12 mouse cellular contexts compared by ENCODE assay signal in genomic region chr4:32389107-32389800, GRCm38 (mm10).
DNase-seq lines count a peak whose midpoint lies in the region; ATAC-seq lines count a peak whose summit lies in the region.
"Had no signal": no experiment of that assay in that cellular context is flagged by ENCODE, and none has a peak within 500 bp of the region (broad histone marks: within the 10 kb centered on the region; RNA-seq: fewer than 3 reads in every experiment).

No protein-coding gene starts in this region.

- DNase-seq in left cerebral cortex, postnatal 4 days: peak; percentile 31
- DNase-seq in left cerebral cortex, adult 9 months (ENCODE audit: low spot score in 2 of 2): no peak
- no peak for DNase-seq in embryonic facial prominence, embryonic 10.5 days (ENCODE audit: low spot score)
- DNase-seq in forebrain, embryonic 14.5 days (ENCODE audit: low spot score): peak; percentile 58
- DNase-seq in B cell, adult 2 months: no peak
- DNase-seq in adrenal gland, adult (ENCODE audit: inconsistent age in 2 of 2, low spot score in 1 of 2): no peak
- DNase-seq: heart, adult 11 months; kidney, adult 18-20 months; layer of hippocampus, adult 9-11 months; liver, postnatal 0 days had no signal

- no peaks in the 10 kb centered on the region for H3K27me3 ChIP-seq in embryonic facial prominence, embryonic 10.5 days (replicated peaks; ENCODE audit: low read depth, poor library complexity, severe bottlenecking)
- H3K27me3 ChIP-seq in forebrain, embryonic 14.5 days (replicated peaks; ENCODE audit: control insufficient read depth, insufficient read depth, low read length): no peaks in the 10 kb centered on the region
- H3K27me3 ChIP-seq in midbrain, embryonic 15.5 days (replicated peaks): no peaks in the 10 kb centered on the region

- H3K27ac ChIP-seq in embryonic facial prominence, embryonic 10.5 days (replicated peaks): 0 out of 2 replicates have a peak overlapping the region, but pooled peaks have one; percentile 26
- no peak overlapping the region; the same call in 1 of the 2 replicates for H3K27ac ChIP-seq in forebrain, embryonic 14.5 days (ENCODE audit: low read depth, low read length)
- no peak overlapping the region for H3K27ac ChIP-seq in midbrain, embryonic 15.5 days

- H3K4me3 ChIP-seq in embryonic facial prominence, embryonic 10.5 days: no peak overlapping the region
- no peak overlapping the region for H3K4me3 ChIP-seq in forebrain, embryonic 14.5 days (ENCODE audit: low read depth, low read length)
- H3K4me3 ChIP-seq in midbrain, embryonic 15.5 days: no peak overlapping the region
- H3K4me3 ChIP-seq: myocyte had no signal

- peaks cover 39% of the 10 kb centered on the region for H3K4me1 ChIP-seq in embryonic facial prominence, embryonic 10.5 days
- peaks cover 33% of the 10 kb centered on the region for H3K4me1 ChIP-seq in forebrain, embryonic 14.5 days (ENCODE audit: control insufficient read depth, insufficient read depth, low read length)
- H3K4me1 ChIP-seq in midbrain, embryonic 15.5 days: peaks cover 39% of the 10 kb centered on the region

- H3K9ac ChIP-seq in forebrain, embryonic 14.5 days (ENCODE audit: low read length): peak overlapping the region; percentile 13; the same call in 1 of the 2 replicates
- H3K9ac ChIP-seq in midbrain, embryonic 15.5 days: no peak overlapping the region
- H3K9ac ChIP-seq: liver, postnatal 0 days had no signal

- intact Hi-C loops in left cerebral cortex, postnatal 4 days (cut with DNase I): no loop called here

- 81% methylated on average over 14 of the region's 14 CpGs for WGBS in embryonic facial prominence, embryonic 10.5 days
- 27% methylated on average over 14 of the region's 14 CpGs for WGBS in forebrain, embryonic 14.5 days
- WGBS in midbrain, embryonic 15.5 days: 36% methylated on average over 14 of the region's 14 CpGs

- peak; percentile 56 for ATAC-seq in forebrain, embryonic 14.5 days
- peak; percentile 46; the same call in 1 of the 2 replicates for ATAC-seq in midbrain, embryonic 15.5 days (replicated peaks)
- ATAC-seq: liver, postnatal 0 days had no signal

- H3K36me3 ChIP-seq in embryonic facial prominence, embryonic 10.5 days (replicated peaks): no peaks in the 10 kb centered on the region; the same call in 1 of the 2 replicates
- H3K36me3 ChIP-seq in forebrain, embryonic 14.5 days (ENCODE audit: control insufficient read depth, insufficient read depth, low read length): no peaks in the 10 kb centered on the region; the same call in 1 of the 2 replicates
- H3K36me3 ChIP-seq in midbrain, embryonic 15.5 days (replicated peaks): no peaks in the 10 kb centered on the region

- H3K9me3 ChIP-seq in embryonic facial prominence, embryonic 10.5 days: no peaks in the 10 kb centered on the region
- H3K9me3 ChIP-seq in forebrain, embryonic 14.5 days (replicated peaks; ENCODE audit: control insufficient read depth, low read length): no peaks in the 10 kb centered on the region
- H3K9me3 ChIP-seq in midbrain, embryonic 15.5 days: no peaks in the 10 kb centered on the region

- H3K4me2 ChIP-seq in forebrain, embryonic 14.5 days (ENCODE audit: low read length): no peak overlapping the region
- H3K4me2 ChIP-seq in midbrain, embryonic 15.5 days: no peak overlapping the region

Comparison
In these comparisons a context has a peak if more than half of its experiments do, and no peak if none do; other contexts are left out.
1. DNase-seq: peak in left cerebral cortex, postnatal 4 days (single experiment) and forebrain, embryonic 14.5 days (single experiment); none in left cerebral cortex, adult 9 months (0 of 2), embryonic facial prominence, embryonic 10.5 days (single experiment), B cell, adult 2 months (0 of 2) and adrenal gland, adult (0 of 2).